Mouse (Mus musculus) heart, postnatal 0 days (tissue): ENCODE results near the gene Tnnc2.

Source experiments
- CTCF ChIP-seq: IDR thresholded peaks from 2 replicates; pipeline ENCODE4 v1.5.1; 2016; ENCODE audit warnings: antibody characterized with exemption, control low read depth, low read depth
- EP300 ChIP-seq: IDR thresholded peaks from 2 replicates; pipeline ENCODE4 v1.6.1; 2016; ENCODE audit warnings: antibody characterized with exemption, low read depth

DNA sequence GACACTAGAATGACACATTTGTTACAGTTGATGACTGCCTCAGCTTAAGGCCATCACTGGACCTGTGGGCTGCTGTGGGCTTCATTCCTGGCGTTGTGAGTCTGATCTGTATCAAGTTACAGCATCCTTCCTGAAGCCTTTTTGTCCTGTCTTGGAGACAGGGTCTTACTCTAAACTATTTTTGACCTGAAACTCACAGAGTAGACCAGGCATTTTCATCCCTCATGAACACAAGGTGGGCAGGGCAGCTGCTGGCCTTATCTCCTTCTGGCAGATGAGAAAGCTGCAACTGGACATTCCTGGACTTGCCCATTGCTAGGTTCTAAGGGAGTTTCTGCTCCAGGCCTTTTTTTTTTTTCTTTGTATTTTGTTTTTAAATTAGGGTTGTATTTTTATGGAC, 21.1 kb downstream of the Tnnc2 start:
- TF ChIP-seq CTCF (no peak), EP300 (no peak)
